Mouse (Mus musculus) midbrain, embryonic 14.5 days (tissue): ENCODE data around the gene Farp2. TPM values are rescaled to one million over a fixed set of nuclear protein-coding genes. Genes with fewer than 3 reads are reported as not detected.
A peak's percentile ranks its signal among the peaks of the same experiment; 100 is the strongest.

ENCODE experiments used
- ATAC-seq: fragments of 200-750 bp; cut with Nextera tagmentation; 2 replicates; pipeline ENCODE4 v1.8.0; 2017; ENCODE audit warnings: moderate number of reproducible peaks, moderate library complexity; ENCODE audit not compliant: low FRiP score, low TSS enrichment
- DNase-seq: peaks from one replicate; pipeline ENCODE4 v3.0.0-alpha.2; 2015
- H3K27ac ChIP-seq: fragments of 300-500 bp; sonication (generic); replicated peaks from 2 replicates; pipeline ENCODE4 v1.5.1; 2014; ENCODE audit warnings: mild to moderate bottlenecking, low read depth, low read length, moderate library complexity
- H3K27me3 ChIP-seq: fragments of 300-500 bp; sonication (generic); 2 replicates; pipeline ENCODE4 v1.6.1; 2014; ENCODE audit warnings: low read length, control low read depth, mixed read lengths; ENCODE audit not compliant: control insufficient read depth, insufficient read depth
- H3K36me3 ChIP-seq: fragments of 300-500 bp; sonication (generic); 2 replicates; pipeline ENCODE4 v1.6.1; 2014; ENCODE audit warnings: low read length, control low read depth; ENCODE audit not compliant: control insufficient read depth, insufficient read depth
- H3K4me1 ChIP-seq: fragments of 300-500 bp; sonication (generic); 2 replicates; pipeline ENCODE4 v1.6.1; 2014; ENCODE audit warnings: mild to moderate bottlenecking, antibody characterized with exemption, low read length, control low read depth; ENCODE audit not compliant: control insufficient read depth, insufficient read depth
- H3K4me2 ChIP-seq: fragments of 300-500 bp; sonication (generic); 2 replicates; pipeline ENCODE4 v1.6.1; 2014; ENCODE audit warnings: mild to moderate bottlenecking, low read length, moderate library complexity
- H3K4me3 ChIP-seq: fragments of 300-500 bp; sonication (generic); replicated peaks from 2 replicates; pipeline ENCODE4 v1.5.1; 2014; ENCODE audit warnings: low read depth, low read length
- H3K9ac ChIP-seq: fragments of 300-500 bp; sonication (generic); replicated peaks from 2 replicates; pipeline ENCODE4 v1.6.1; 2014; ENCODE audit warnings: mild to moderate bottlenecking, low read length, moderate library complexity
- H3K9me3 ChIP-seq: fragments of 300-500 bp; sonication (generic); 2 replicates; pipeline ENCODE4 v1.6.1; 2016; ENCODE audit warnings: low read length, control low read depth, mixed read lengths; ENCODE audit not compliant: control insufficient read depth
- WGBS: fragments of 180-500 bp; shearing (Covaris S2); extraction: QIAGEN DNeasy Blood & Tissue Kit; methylation state at CpG from one replicate; pipeline ENCODE4 v1.1.7; 2014; 5-methylcytosine and 5-hydroxymethylcytosine counted together
- polyA plus RNA-seq: library from polyadenylated mRNA; unstranded; fragments of >200 nt; fragmentation: Nextera tagmentation; extraction: Ambion mirVana; gene quantifications from 2 replicates; pipeline ENCODE4 v1.2.1, GENCODE M21; 2014

Farp2 gene
- polyA plus RNA-seq, result 3.6 and 4.7 TPM in 2 replicates

DNA sequence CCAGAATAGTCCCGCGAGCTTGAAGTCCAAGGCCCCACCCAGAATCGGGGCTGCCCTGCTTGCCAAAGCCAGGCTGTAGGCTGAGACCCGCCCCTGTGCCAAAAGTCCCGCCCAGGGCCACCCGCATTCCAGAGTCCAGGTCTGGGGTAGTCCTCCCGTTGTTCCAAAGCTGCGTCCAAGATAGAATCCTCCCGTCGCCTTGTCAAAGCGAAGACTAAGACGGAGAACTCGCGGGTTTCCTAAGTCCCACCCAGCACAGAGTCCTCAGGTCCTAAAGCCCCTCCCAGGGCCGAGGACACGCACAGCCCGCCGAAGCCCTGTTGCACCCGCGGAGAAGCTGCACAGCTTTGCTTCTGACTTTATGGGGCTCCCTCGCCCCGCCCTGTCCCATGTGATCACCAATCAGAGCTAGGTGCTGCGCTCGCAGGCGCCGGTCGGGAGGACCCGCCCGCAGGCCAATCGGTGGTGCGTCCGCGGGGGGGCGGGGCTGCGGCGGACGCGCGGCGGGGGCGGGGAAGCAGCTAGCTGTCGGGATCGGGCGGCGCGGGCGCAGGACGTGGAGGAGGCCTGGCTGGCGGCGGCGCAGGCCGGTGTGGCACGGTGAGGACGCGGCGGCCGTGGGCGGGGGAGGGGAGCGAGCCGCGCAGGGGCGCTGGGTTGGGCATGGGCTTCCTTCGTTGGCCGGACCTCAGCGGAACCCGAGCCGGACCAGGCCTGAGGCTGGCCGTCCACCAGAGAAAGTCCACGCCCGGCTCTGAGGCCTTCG lies at the start of gene Farp2:
TSS of gene Farp2 (plus strand) at position 495 of the 766 bp plus-strand sequence.
- DNase-seq (peak; percentile 94), ATAC-seq (peak; percentile 95)
- Histone ChIP-seq H3K27me3 (no peaks in the 10 kb centered on the region), H3K36me3 (peaks cover 26% of the 10 kb centered on the region), H3K9ac (peak within 1 kb of the TSS; percentile 72), H3K27ac (peak within 1 kb of the TSS; percentile 67; the same call in 1 of the 2 replicates), H3K4me3 (peak within 1 kb of the TSS; percentile 62), H3K9me3 (no peaks in the 10 kb centered on the region), H3K4me1 (peaks cover 13% of the 10 kb centered on the region; the same call in 1 of the 2 replicates), H3K4me2 (peak within 1 kb of the TSS; percentile 86)
- WGBS, result under 1% methylated on average over 71 of the region's 71 CpGs

DNA sequence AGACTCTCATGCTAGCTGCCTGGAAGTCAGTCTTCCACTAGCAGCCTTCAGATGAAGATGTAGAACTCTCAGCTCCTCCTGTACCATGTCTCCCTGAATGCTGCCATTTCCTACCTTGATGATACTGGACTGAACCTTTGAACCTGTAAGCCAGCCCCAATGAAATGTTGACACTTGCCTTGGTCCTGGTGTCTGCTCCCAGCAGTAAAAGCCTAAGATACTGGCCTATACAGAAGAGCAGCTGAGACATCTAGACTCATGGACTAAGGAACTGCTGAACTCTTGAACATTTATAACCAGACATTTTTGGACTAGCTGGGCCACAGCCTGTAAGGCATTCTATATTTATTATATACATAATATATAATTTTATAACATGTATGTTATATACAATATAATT lies 46.8 kb upstream of the Farp2 start:
- Histone ChIP-seq H3K4me1 (no peaks in the 10 kb centered on the region), H3K27ac (no peak overlapping the region), H3K9me3 (no peaks in the 10 kb centered on the region), H3K36me3 (no peaks in the 10 kb centered on the region), H3K4me3 (no peak overlapping the region), H3K27me3 (no peaks in the 10 kb centered on the region), H3K9ac (no peak overlapping the region), H3K4me2 (no peak overlapping the region)
- DNase-seq (no peak), ATAC-seq (no peak)

DNA sequence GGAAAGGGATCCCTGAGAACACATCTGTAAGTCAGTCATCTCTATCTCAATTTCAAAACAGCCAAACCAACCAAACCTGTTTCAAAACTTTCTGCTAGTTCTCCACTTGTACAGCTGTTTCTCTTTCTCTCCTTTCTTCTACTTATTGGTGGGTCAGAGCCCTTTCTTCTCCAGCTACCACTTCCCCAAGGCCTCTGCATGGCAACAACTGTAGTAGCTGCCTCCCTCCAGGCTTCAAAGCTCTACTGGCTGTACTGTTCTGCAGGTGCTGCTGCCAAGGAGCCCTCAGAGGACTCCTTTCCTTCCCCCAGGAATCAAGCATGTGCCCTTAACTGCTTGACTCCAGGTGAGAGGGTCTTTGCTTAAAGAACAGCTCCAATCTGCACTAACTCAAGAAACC lies 46.1 kb upstream of the Farp2 start:
- ATAC-seq (no peak), DNase-seq (no peak)
- Histone ChIP-seq H3K27ac (no peak overlapping the region), H3K9me3 (no peaks in the 10 kb centered on the region), H3K27me3 (no peaks in the 10 kb centered on the region), H3K4me1 (no peaks in the 10 kb centered on the region), H3K9ac (no peak overlapping the region), H3K4me3 (no peak overlapping the region), H3K4me2 (no peak overlapping the region), H3K36me3 (no peaks in the 10 kb centered on the region)

DNA sequence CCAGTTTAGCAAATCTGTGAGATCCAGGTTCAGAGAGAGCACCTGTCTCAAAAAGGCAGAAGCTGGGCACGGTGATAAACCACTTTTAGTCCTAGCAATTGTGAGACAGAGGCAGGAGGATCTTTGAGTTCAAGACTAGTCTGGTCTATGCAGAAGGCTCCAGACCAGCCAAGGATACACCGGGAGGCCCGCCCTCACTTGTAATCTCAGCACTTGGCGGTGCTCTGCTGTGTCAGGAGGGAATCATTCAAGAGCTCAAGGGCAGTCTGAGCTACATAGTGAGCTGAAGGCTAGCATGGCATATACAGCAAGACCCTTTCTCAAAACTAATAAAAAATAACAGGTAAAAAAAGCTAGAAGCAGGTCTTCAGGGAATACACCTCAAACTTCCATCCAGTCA lies 43.3 kb upstream of the Farp2 start:
- Histone ChIP-seq H3K9me3 (no peaks in the 10 kb centered on the region), H3K4me2 (no peak overlapping the region), H3K4me3 (no peak overlapping the region), H3K4me1 (no peaks in the 10 kb centered on the region), H3K27me3 (no peaks in the 10 kb centered on the region), H3K36me3 (no peaks in the 10 kb centered on the region), H3K9ac (no peak overlapping the region), H3K27ac (no peak overlapping the region)
- DNase-seq (no peak), ATAC-seq (no peak)
- 88% methylated on average over 4 of the region's 4 CpGs for WGBS

DNA sequence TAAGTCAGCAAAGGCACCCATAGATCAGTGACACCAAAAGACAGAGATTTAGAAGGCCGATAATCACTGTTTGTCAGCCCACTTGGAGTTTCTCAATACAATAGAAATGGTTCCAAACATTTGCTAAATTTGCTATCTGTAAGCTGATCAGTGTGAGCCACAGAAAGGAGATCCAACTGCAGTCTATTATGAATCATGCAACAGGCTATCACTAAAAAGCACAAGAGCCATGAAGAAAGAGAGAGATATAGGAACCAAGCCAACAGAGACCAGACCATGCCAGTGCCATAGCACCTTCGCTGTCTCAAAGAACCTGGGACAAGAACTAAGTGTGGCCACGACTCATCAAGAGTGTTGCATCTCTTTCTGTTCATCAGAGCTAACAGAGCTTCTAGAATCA lies 36.2 kb upstream of the Farp2 start:
- WGBS, result 93% methylated on average over 3 of the region's 3 CpGs
- no peak for ATAC-seq

DNA sequence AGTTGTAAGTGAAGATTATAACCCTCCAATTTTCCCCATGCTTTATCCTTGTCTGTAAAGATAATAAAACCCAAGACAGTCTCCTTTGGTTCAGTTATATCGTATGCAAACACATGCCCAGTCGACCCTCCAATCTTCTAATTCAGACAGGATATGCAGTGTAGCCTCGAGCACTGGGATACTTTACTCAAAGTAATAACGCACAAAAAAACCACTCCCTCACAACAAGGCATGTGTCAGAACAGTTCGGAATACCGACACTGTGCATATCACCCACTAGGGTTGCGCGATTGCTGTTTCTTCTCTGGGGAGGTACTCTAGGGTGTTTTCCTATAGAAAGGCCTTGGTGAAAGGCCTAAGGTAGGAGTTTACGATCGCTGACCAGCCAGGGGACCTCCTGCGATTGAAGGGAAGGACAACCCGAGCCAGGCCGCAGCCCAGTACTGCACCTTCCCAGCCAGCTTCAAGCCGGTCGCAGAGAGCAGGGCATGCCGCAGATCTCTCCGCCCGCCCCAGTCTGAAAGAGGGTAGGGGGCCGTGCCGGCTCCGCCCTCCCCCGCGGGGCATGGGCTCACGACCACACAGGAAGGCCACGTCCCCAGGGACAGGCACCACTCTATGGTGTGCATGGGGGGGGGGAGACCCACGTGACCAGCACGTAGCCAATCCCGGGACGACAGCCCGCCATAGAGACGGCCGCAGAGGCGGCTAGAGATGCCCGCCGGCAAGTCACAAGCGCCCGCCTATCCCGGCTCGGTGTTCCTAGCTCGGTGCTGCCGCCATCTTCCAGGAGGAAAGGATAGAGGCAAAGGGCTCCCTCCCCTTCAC lies 33.9 kb upstream of the Farp2 start:
- Histone ChIP-seq H3K4me3 (peak overlapping the region; percentile 91), H3K9me3 (no peaks in the 10 kb centered on the region), H3K27me3 (no peaks in the 10 kb centered on the region), H3K9ac (peak overlapping the region; percentile 80), H3K36me3 (no peaks in the 10 kb centered on the region), H3K27ac (peak overlapping the region; percentile 88), H3K4me1 (peaks cover 17% of the 10 kb centered on the region), H3K4me2 (peak overlapping the region; percentile 67)
- ATAC-seq, result peak; percentile 96
- under 1% methylated on average over 41 of the region's 41 CpGs for WGBS
- peak; percentile 99 for DNase-seq

More for the DNA sequence above, 36.2 kb upstream of the Farp2 start:
- H3K27me3 ChIP-seq, result no peaks in the 10 kb centered on the region
- no peak overlapping the region for H3K4me2 ChIP-seq
- no peaks in the 10 kb centered on the region for H3K36me3 ChIP-seq
- no peak overlapping the region for H3K27ac ChIP-seq
- no peak overlapping the region for H3K4me3 ChIP-seq
- peaks cover 15% of the 10 kb centered on the region for H3K4me1 ChIP-seq
- no peak overlapping the region for H3K9ac ChIP-seq
- no peaks in the 10 kb centered on the region for H3K9me3 ChIP-seq
- no peak for DNase-seq

DNA sequence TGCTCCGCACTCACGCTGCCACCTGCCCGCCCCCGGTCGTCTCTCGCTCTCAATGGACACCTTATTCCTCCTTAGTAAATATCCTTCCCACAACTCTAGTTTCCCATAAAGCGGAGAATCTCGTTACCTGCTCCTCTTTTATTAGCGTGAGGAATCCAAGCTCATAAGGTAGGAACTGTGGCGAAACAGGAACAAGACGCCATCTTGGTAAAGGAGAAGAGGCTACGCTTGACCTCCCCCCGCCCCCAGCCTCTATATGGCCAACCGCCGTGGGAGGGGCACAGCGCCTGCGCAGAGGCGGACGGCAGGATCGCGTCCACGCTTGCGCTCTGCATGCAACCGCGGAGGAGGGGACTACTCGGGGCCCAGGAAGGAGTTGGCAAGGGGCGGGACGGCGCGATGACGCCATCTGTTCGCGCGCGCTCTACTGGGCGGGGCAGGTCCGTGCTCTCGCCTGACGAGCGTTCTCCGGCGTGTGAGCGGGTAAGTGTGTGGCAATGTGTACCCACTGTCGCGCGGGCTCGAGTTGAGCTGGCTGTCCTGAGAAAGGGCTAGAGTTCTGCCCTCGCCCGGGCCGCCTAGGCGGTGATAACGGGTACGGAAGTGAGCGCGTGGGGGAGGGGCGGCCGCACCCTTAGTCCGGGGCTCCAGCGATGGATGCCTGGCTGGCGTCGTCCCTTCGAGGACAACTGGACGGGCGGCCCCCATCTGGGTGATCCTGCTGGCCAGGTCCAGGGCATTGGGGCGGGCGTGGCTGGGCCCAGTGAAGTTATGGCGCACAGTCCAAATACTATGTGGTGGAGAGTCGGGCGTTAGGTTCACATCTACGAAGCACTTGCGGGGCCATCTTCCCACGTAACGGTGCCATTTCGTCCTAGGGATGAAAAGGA lies 33.0 kb upstream of the Farp2 start, which contains the start of gene Hdlbp:
TSS of gene Hdlbp (minus strand) at position 230 of the 890 bp plus-strand sequence.
- under 1% methylated on average over 74 of the region's 74 CpGs for WGBS
- Histone ChIP-seq H3K36me3 (no peaks in the 10 kb centered on the region), H3K4me2 (peak within 1 kb of the TSS; percentile 88), H3K9ac (peak within 1 kb of the TSS; percentile 80), H3K4me3 (peak within 1 kb of the TSS; percentile 91), H3K27ac (peak within 1 kb of the TSS; percentile 88), H3K27me3 (no peaks in the 10 kb centered on the region), H3K9me3 (no peaks in the 10 kb centered on the region), H3K4me1 (peaks cover 17% of the 10 kb centered on the region)
- peak; percentile 100 for DNase-seq
- peak; percentile 96 for ATAC-seq

DNA sequence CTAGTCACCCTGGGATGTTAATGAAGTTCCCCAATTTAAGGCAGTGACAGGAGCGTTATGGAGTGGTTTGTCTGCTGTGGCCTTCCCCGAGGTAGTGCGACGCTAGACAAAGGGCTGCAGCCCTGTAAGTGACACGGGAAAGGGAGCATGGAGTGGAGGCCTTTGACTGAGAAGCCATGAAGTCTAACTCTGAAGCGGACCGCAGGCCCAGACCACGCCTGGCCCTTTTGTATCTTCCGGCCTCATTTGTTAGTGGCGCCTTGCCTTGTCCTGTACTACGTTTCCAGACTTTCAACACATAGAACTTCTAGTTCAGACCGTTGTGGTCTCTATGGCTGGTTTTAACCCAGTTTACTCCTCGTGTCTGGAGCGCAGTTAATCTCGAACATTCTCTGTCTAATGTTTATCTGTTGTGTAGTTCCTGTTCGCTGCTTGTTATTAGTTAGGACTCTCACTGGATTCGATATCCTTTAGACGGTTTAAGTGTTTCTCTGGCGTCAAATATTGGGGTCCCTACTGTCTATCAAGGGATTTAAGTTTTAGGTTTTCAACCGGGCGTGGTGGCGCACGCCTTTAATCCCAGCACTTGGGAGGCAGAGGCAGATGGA lies 32.3 kb upstream of the Farp2 start:
- Histone ChIP-seq H3K4me3 (peak overlapping the region; percentile 91), H3K4me2 (peak overlapping the region; percentile 88), H3K9ac (peak overlapping the region; percentile 80), H3K9me3 (no peaks in the 10 kb centered on the region), H3K27me3 (no peaks in the 10 kb centered on the region), H3K36me3 (no peaks in the 10 kb centered on the region), H3K4me1 (peaks cover 17% of the 10 kb centered on the region), H3K27ac (peak overlapping the region; percentile 88)
- ATAC-seq (no peak), DNase-seq (no peak)
- WGBS, result 7% methylated on average over 23 of the region's 23 CpGs
